Mouse (Mus musculus): Measurements from ENCODE around the gene Inpp5f. TPM values are rescaled to one million over a fixed set of nuclear protein-coding genes. Genes with fewer than 3 reads are reported as not detected.

The Inpp5f gene
- polyA plus RNA-seq, 1 experiment from 2014 or later: 115 TPM

Other genes starting within 250 kb of the Inpp5f start
- gene Rgs10, start 192.6 kb upstream of the Inpp5f start, polyA plus RNA-seq (2014; fragmentation: Nextera tagmentation; extraction: Ambion mirVana): 10.0 and 11.7 TPM in 2 replicates
- 43.9 and 46.6 TPM in 2 replicates for gene Tial1, start 149.6 kb upstream of the Inpp5f start, polyA plus RNA-seq (2014; fragmentation: Nextera tagmentation; extraction: Ambion mirVana)
- 3.0 and 4.3 TPM in 2 replicates for gene Bag3, start 87.7 kb upstream of the Inpp5f start, polyA plus RNA-seq (2014; fragmentation: Nextera tagmentation; extraction: Ambion mirVana)
- 79.1 and 83.9 TPM in 2 replicates for gene Mcmbp, start 129.2 kb downstream of the Inpp5f start, polyA plus RNA-seq (2014; fragmentation: Nextera tagmentation; extraction: Ambion mirVana)
- gene Sec23ip, start 133.6 kb downstream of the Inpp5f start, polyA plus RNA-seq (2014; fragmentation: Nextera tagmentation; extraction: Ambion mirVana): 44.4 and 46.6 TPM in 2 replicates